Mouse (Mus musculus) MEL (cell line): ENCODE measurements around the gene Samm50. TPM values are rescaled to one million over a fixed set of nuclear protein-coding genes. Genes with fewer than 3 reads are reported as not detected.

Experiments
- DNase-seq: peaks from one replicate; pipeline ENCODE4 v3.0.0; 2011; ENCODE audit warnings: low read depth, low spot score
- H3K27ac ChIP-seq: 2 replicates; pipeline ENCODE4 v1.5.1; 2012; ENCODE audit warnings: low read depth, mild to moderate bottlenecking, control low read depth, low read length, moderate library complexity; ENCODE audit not compliant: control insufficient read depth
- H3K27me3 ChIP-seq, 2 experiments: fragments of 150-350 bp in 1 of 2; sonication (generic) in 1 of 2; 2 replicates each; pipeline ENCODE4 v1.6.1; 2012; ENCODE audit warnings: low read length in 2 of 2, mild to moderate bottlenecking in 2 of 2, improper control_type of control experiment in 1 of 2, moderate library complexity in 1 of 2; ENCODE audit not compliant: insufficient read depth in 2 of 2, control insufficient read depth in 1 of 2
- H3K36me3 ChIP-seq, 2 experiments: 2 replicates each; pipeline ENCODE4 v1.6.1; 2012 to 2014; ENCODE audit warnings: low read length in 2 of 2, improper control_type of control experiment in 1 of 2, inconsistent platforms in 1 of 2, mild to moderate bottlenecking in 1 of 2; ENCODE audit not compliant: insufficient read depth in 2 of 2, control insufficient read depth in 1 of 2
- H3K4me1 ChIP-seq, 2 experiments: fragments of 150-350 bp in 1 of 2; sonication (generic) in 1 of 2; 2 replicates each; pipeline ENCODE4 v1.6.1; 2012; ENCODE audit warnings: low read length in 2 of 2, improper control_type of control experiment in 1 of 2, mild to moderate bottlenecking in 1 of 2; ENCODE audit not compliant: insufficient read depth in 2 of 2, control insufficient read depth in 1 of 2
- H3K4me3 ChIP-seq, 2 experiments: fragments of 150-350 bp in 1 of 2; sonication (generic) in 1 of 2; 2 replicates each; pipeline ENCODE4 v1.5.1; 2012; ENCODE audit warnings: low read depth in 2 of 2, low read length in 2 of 2, mild to moderate bottlenecking in 2 of 2, moderate library complexity in 2 of 2, control low read depth in 1 of 2, improper control_type of control experiment in 1 of 2; ENCODE audit not compliant: control insufficient read depth in 1 of 2, insufficient read depth in 1 of 2
- H3K79me2 ChIP-seq: 2 replicates; pipeline ENCODE4 v1.6.1; 2012; ENCODE audit warnings: mild to moderate bottlenecking, low read length, moderate library complexity; ENCODE audit not compliant: control insufficient read depth, poor library complexity, insufficient read depth
- H3K9ac ChIP-seq: 2 replicates; pipeline ENCODE4 v1.6.1; 2012; ENCODE audit warnings: low read depth, mild to moderate bottlenecking, control low read depth, low read length, moderate library complexity; ENCODE audit not compliant: control insufficient read depth, poor library complexity, severe bottlenecking
- H3K9me3 ChIP-seq: fragments of 150-350 bp; sonication (generic); replicated peaks from 2 replicates; pipeline ENCODE4 v1.6.1; 2012; ENCODE audit warnings: mild to moderate bottlenecking, low read length, improper control_type of control experiment, moderate library complexity; ENCODE audit not compliant: insufficient read depth
- BHLHE40 ChIP-seq: IDR thresholded peaks from 2 replicates; pipeline ENCODE4 v1.6.1; 2012; ENCODE audit warnings: low read depth, mild to moderate bottlenecking, inconsistent platforms, low read length, improper control_type of control experiment, borderline replicate concordance
- CHD1 ChIP-seq: IDR thresholded peaks from 2 replicates; pipeline ENCODE4 v1.6.1; 2012; ENCODE audit warnings: low read depth, mild to moderate bottlenecking, inconsistent platforms, low read length, improper control_type of control experiment
- ELF1 ChIP-seq: IDR thresholded peaks from 2 replicates; pipeline ENCODE4 v1.6.1; 2014; ENCODE audit warnings: low read depth, mild to moderate bottlenecking, inconsistent platforms, low read length, improper control_type of control experiment, moderate library complexity
- ETS1 ChIP-seq: IDR thresholded peaks from 2 replicates; pipeline ENCODE4 v1.6.1; 2012; ENCODE audit warnings: low read depth, mild to moderate bottlenecking, inconsistent platforms, low read length, improper control_type of control experiment, moderate library complexity
- HCFC1 ChIP-seq: IDR thresholded peaks from 2 replicates; pipeline ENCODE4 v1.6.1; 2012; ENCODE audit warnings: low read depth, mild to moderate bottlenecking, inconsistent platforms, low read length, improper control_type of control experiment, moderate library complexity
- JUND ChIP-seq: IDR thresholded peaks from 2 replicates; pipeline ENCODE4 v1.6.1; 2011; ENCODE audit warnings: low read depth, mild to moderate bottlenecking, improper control_type of control experiment, low read length
- KAT2A ChIP-seq: conservative IDR thresholded peaks from 2 replicates; pipeline ENCODE4 v1.6.1; 2012; ENCODE audit warnings: low read depth, low read length, improper control_type of control experiment, inconsistent platforms
- MAX ChIP-seq: IDR thresholded peaks from 2 replicates; pipeline ENCODE4 v1.6.1; 2011; ENCODE audit warnings: low read length, improper control_type of control experiment
- MAZ ChIP-seq: IDR thresholded peaks from 2 replicates; pipeline ENCODE4 v1.6.1; 2012; ENCODE audit warnings: low read depth, mild to moderate bottlenecking, inconsistent platforms, low read length, improper control_type of control experiment
- MYC ChIP-seq: IDR thresholded peaks from 2 replicates; pipeline ENCODE4 v1.6.1; 2011; ENCODE audit warnings: low read depth, mild to moderate bottlenecking, low read length, improper control_type of control experiment, moderate library complexity
- POLR2A ChIP-seq, 2 experiments: IDR thresholded peaks; 2 replicates each; pipeline ENCODE4 v1.6.1; 2011 to 2012; ENCODE audit warnings: low read length in 2 of 2, mild to moderate bottlenecking in 2 of 2, control low read depth in 1 of 2, improper control_type of control experiment in 1 of 2, low read depth in 1 of 2, moderate library complexity in 1 of 2; ENCODE audit not compliant: control insufficient read depth in 1 of 2, insufficient read depth in 1 of 2, poor library complexity in 1 of 2
- POLR2AphosphoS2 ChIP-seq: IDR thresholded peaks from 2 replicates; pipeline ENCODE4 v1.6.1; 2011; ENCODE audit warnings: low read length, improper control_type of control experiment
- SIN3A ChIP-seq: IDR thresholded peaks from 2 replicates; pipeline ENCODE4 v1.6.1; 2012; ENCODE audit warnings: low read length, improper control_type of control experiment, inconsistent platforms
- UBTF ChIP-seq: IDR thresholded peaks from 2 replicates; pipeline ENCODE4 v1.6.1; 2012; ENCODE audit warnings: low read depth, mild to moderate bottlenecking, inconsistent platforms, low read length, improper control_type of control experiment, moderate library complexity, borderline replicate concordance; ENCODE audit not compliant: insufficient read depth
- ZMIZ1 ChIP-seq: IDR thresholded peaks from 2 replicates; pipeline ENCODE4 v1.6.1; 2012; ENCODE audit warnings: low read depth, mild to moderate bottlenecking, inconsistent platforms, low read length, improper control_type of control experiment, moderate library complexity
- polyA plus RNA-seq, 2 experiments: library from polyadenylated mRNA; stranded (reverse) in 1 of 2; unstranded in 1 of 2; fragments of >175 nt in 1 of 2; fragments of >200 nt in 1 of 2; gene quantifications; 2 replicates each; pipeline versions ENCODE4 v1.2.1 to v1.2.4; 2012; ENCODE audit warnings: low replicate concordance in 2 of 2, low read depth in 1 of 2; ENCODE audit not compliant: insufficient read length in 2 of 2, insufficient read depth in 1 of 2, missing spikeins in 1 of 2
- total RNA-seq: library from RNA; depleted of rRNA; stranded (reverse); fragments of 300-350 nt; gene quantifications from 2 replicates; pipeline ENCODE4 v1.2.3, GENCODE M21; 2012

Samm50 gene
- total and polyA plus RNA-seq, 3 experiments: 62.4 to 190 TPM; not detected in 1

DNA sequence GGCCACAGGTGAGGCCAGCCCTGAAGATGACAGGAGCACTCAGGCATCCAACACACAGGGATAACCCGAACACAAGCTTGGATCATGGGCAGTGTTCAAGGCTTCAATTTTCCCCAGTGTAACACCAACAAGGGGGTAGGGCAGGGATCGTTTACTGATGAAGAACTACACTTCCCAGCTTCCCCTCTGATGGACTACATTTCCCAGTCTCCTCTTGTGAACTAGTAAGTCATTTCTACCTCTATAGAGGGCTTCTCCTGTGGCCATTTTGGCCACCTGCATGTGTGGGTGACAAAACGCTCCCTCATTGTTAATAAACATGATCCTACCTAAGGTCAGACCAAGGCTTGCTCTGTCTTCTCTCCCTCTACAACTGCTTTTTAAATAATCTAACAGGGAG, 2.2 kb upstream of the Samm50 start:
- TF ChIP-seq MYC (no peak), JUND (no peak), ELF1 (no peak), ZMIZ1 (no peak), HCFC1 (peak; percentile 96), POLR2A (IDR thresholded peaks at IDR 0.05; ENCODE audit: control insufficient read depth in 1 of 2, insufficient read depth in 1 of 2, low read depth in 1 of 2, low read length in 2 of 2, poor library complexity in 1 of 2) (0 out of 4 replicates have a peak, but pooled peaks of 1 of the 2 experiments have one; percentile 35), ETS1 (no peak), KAT2A (peak; percentile 75), POLR2AphosphoS2 (no peak)
- no peaks in the 10 kb centered on the region for H3K9me3 ChIP-seq
- H3K79me2 ChIP-seq: peaks cover 22% of the 10 kb centered on the region
- no peak overlapping the region for H3K9ac ChIP-seq
- H3K36me3 ChIP-seq: peaks cover 0 to 8% of the 10 kb centered on the region in 2 experiments; a peak in 2 of 4 replicates
- H3K4me3 ChIP-seq: no peak overlapping the region
- peak; percentile 52 for DNase-seq
- peaks cover 0 to 17% of the 10 kb centered on the region in 2 experiments; a peak in 1 of 4 replicates for H3K4me1 ChIP-seq
- H3K27me3 ChIP-seq: no peaks in the 10 kb centered on the region
- no peak overlapping the region for H3K27ac ChIP-seq

DNA sequence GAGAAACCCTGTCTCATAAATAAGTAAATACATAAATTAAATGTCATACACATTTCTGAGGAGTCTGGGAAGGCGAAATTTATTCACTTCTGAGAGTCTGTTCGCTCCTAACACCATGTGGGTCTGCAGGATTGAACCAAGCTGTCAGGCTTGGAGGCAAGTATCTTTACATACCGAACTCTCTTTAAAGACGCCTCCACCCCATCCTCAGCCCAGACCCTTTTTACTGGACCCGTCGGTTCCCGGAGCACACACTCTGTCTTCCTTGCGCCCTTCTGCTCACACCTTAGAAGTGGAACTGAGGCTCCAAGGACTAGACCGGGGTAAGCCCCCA, 350 bp upstream of the Samm50 start:
- TF ChIP-seq CHD1: no peak
- no peak for TF ChIP-seq ELF1
- 0 out of 2 replicates have a peak, but pooled peaks have one; percentile 12 for TF ChIP-seq MAZ
- TF ChIP-seq MAX: no peak
- no peak for TF ChIP-seq BHLHE40
- TF ChIP-seq POLR2A (IDR thresholded peaks at IDR 0.05; ENCODE audit: control insufficient read depth in 1 of 2, insufficient read depth in 1 of 2, low read depth in 1 of 2, low read length in 2 of 2, poor library complexity in 1 of 2): peak in 1 of 2 experiments; percentile 83; a peak in 2 of 4 replicates
- TF ChIP-seq UBTF: no peak
- no peak for TF ChIP-seq SIN3A
- TF ChIP-seq ZMIZ1: peak; percentile 76; the same call in 1 of the 2 replicates
- peak overlapping the region; percentile 95 for H3K4me3 ChIP-seq
- peaks cover 22% of the 10 kb centered on the region for H3K79me2 ChIP-seq
- H3K36me3 ChIP-seq: peaks cover 5 to 8% of the 10 kb centered on the region in 2 experiments; a peak in 3 of 4 replicates
- DNase-seq: no peak
- no peaks in the 10 kb centered on the region for H3K27me3 ChIP-seq
- peak overlapping the region; percentile 87 for H3K27ac ChIP-seq
- peaks cover 0 to 11% of the 10 kb centered on the region in 2 experiments; a peak in 1 of 4 replicates for H3K4me1 ChIP-seq
- H3K9me3 ChIP-seq: no peaks in the 10 kb centered on the region
- peak overlapping the region; percentile 96 for H3K9ac ChIP-seq
